Mouse (Mus musculus) myocyte (in vitro differentiated cells): ENCODE measurements around the gene Syde2.

ENCODE experiments used
- CEBPB ChIP-seq: IDR thresholded peaks from 2 replicates; pipeline ENCODE4 v1.6.1; 2011; ENCODE audit warnings: mild to moderate bottlenecking, moderate library complexity; ENCODE audit not compliant: poor library complexity, insufficient read depth, severe bottlenecking
- MYOD1 ChIP-seq, 3 experiments: IDR thresholded peaks; one replicate each; pipeline ENCODE4 v1.6.1; 2011; ENCODE audit warnings: control low read depth in 2 of 3, low read depth in 2 of 3, mild to moderate bottlenecking in 2 of 3, moderate library complexity in 1 of 3; ENCODE audit not compliant: insufficient read length in 2 of 3, control insufficient read depth in 1 of 3
- POLR2A ChIP-seq: IDR thresholded peaks from one replicate; pipeline ENCODE4 v1.6.1; 2011; ENCODE audit warnings: low read depth, mild to moderate bottlenecking, control low read depth, moderate library complexity; ENCODE audit not compliant: insufficient read length
- USF1 ChIP-seq: IDR thresholded peaks from one replicate; pipeline ENCODE4 v1.6.1; 2011; ENCODE audit warnings: low read depth, mild to moderate bottlenecking, control low read depth, moderate library complexity

DNA sequence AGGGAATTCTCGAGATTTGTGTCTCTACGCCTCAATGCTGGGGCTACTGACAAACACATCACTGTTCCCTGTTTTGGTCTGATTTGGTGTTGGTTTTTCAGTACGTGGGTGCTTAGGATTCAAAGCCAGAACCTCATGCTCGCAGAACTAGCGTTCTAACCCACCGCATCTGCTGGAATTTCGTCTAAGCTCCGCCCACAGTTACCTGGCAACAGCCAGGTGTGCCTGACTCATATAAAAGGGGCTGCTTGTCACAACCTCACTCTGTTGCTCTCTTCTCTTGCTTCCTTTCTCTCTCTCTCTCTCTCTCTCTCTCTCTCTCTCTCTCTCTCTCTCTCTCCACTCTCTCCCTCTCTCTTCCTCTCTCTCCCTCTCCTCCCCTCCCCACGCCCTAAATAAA is 25.3 kb upstream of the Syde2 start:
- TF ChIP-seq POLR2A = no peak
- no peak for TF ChIP-seq USF1
- no peak for TF ChIP-seq MYOD1 (IDR thresholded peaks at IDR 0.05; ENCODE audit: control insufficient read depth in 1 of 3, insufficient read length in 2 of 3, low read depth in 2 of 3)
- TF ChIP-seq CEBPB = no peak
